Mouse (Mus musculus) spleen, postnatal 10 days (tissue): ENCODE data around the gene Ireb2.
"Not testable (repeated sequence)": the region's sequence is repeated elsewhere in the genome, so short reads cannot be mapped to it uniquely, and the experiment has no call there.

ENCODE experiments used
- DNase-seq, 2 experiments: peaks; one replicate each; pipeline ENCODE4 v3.0.0; 2021 to 2022; ENCODE audit warnings: low spot score in 2 of 2

Gene Ireb2

GRCm38 (mm10) chr9:54897097-54897496 lies 33.5 kb downstream of the Ireb2 start:
- no peak for DNase-seq

DNA sequence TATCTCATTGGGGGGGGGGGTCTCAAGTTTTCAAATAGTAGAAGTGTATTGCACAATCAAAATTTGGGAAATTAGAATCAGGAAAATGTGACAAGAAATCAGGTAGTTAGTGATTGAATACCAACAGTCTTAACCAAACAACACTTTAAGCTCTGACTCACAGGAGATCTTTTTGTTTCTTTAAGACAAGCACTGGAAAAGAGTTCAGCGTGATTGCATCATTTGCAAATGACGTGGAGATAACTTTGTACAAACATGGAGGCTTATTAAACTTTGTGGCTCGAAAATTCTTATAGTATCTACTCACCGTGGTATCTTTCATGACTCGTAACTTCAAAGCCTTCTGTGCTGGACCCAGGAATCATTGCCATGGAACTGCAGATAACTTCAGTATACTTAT lies 45.9 kb downstream of the Ireb2 start:
- DNase-seq, result no peak

DNA sequence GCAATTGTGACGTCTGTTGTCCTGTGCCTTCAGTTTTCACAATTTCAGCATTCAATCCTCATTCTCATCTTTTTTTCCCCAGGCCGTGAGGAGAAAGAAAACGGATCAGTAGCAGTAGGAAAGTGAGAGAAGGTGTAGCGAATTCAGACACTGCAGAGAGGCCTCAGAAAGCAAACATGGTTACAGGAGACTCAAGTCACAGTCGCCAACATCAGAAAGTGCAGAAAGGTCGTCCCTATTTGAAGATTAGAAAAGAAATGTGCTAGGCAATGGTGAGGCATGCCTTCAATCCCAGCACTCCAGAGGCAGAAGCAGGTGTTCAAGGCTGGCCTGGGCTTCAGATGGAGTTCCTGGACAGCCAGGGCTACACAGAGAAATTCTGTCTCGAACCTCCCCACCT lies 52.0 kb downstream of the Ireb2 start:
- no peak for DNase-seq

- DNase-seq, result no peak
These were observed 52.8 kb downstream of the Ireb2 start for GRCm38 (mm10) chr9:54916401-54916800.

DNA sequence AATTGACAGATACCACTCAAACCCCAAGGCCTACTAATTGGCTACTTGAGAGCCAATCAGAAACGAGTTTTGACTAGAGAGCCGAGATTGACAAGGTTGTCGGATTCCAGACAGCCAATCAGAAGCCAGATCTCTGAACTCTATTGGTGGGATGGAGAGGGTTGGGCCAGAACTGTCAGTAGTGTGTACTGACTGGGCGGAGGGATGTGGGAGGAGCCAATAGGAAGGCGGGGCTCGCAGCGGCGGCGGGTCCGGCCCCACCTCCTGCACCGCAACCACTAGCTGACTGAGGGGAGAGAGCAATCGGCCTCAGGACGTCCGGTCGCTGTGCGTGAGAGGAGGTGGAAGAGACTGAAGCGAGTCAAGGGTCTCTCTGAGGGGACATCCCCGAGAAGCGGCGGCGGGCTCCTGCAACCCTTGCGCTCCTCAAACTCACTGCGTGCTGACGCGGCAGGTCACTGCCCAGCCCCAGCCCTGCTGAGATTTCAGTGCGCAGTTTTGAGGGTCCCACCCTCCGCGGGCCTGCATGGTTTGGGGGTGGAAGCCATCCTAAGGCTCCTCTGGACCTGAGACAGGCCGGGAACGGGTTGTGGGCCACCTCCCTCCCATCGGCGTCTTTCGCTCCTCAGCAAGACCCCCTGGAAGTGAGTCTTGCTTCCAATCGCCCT lies 53.6 kb downstream of the Ireb2 start, which contains the start of gene Hykk:
Hykk (plus strand) TSS at position 274 of the 668 bp plus-strand sequence.
- peak; percentile 26 to 84 for DNase-seq

DNA sequence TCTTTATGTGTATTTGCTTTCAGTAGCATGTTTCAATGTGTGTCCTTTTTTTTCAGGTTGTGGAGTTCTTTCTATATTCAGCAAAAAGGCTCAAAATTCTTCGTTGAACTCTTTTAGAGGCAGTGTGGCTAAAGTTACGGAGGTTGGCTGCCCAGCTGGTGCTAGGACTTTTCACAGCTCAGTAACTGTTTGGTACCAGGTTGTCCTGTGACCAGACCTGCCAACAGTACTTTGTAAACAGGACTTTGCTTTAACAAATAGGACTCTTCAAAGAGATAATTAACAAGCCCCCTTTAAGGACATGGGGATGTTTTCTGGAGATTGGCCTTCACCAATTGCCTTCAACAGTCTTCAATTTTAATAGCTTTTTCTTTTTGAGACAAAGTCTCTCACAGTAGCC lies 54.6 kb downstream of the Ireb2 start:
- DNase-seq, result no peak

DNA sequence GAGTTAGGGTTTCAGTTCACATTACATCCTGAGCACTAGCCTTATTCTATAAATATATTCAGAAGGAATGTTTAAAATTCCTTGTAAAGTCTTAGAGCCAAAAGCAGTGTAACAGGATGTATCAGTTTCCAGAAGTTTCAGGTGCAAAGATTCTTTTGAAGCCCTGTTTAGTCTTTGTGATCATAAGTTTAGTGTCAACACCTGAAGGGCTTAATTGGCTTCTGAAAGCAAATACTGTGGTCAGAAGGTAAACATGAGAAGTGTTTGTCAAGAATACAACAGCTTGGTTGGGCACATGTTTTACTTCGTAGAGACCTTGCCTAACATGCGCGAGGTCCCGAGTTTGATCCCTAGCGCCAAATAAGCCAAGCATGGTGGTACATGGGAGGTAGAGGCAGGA lies 55.2 kb downstream of the Ireb2 start:
- DNase-seq, result no peak

- DNase-seq, result no peak
These were observed 56.4 kb downstream of the Ireb2 start for GRCm38 (mm10) chr9:54919946-54920345.

GRCm38 (mm10) chr9:54930741-54931140 lies 67.2 kb downstream of the Ireb2 start:
- no peak for DNase-seq

GRCm38 (mm10) chr9:54931765-54932164 lies 68.2 kb downstream of the Ireb2 start:
- no peak for DNase-seq

DNA sequence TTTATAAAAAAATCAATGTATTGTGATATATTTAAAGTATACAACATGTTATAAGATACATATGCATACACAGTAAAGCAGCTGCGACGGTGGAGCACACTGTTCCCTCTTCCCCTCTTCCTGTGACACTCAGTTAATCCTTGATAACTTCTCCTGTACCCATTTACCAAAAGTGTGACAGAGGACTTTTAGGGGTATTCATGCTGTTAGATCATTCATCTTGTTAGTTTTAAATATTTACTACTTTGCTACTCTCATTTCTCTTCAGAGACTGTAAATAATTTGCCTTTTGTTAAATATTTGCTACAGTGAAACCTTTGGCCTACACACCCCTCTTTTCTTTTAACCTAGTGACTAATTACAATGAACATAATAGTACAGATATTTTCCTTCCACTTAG lies 68.8 kb downstream of the Ireb2 start:
- DNase-seq, result no peak

DNA sequence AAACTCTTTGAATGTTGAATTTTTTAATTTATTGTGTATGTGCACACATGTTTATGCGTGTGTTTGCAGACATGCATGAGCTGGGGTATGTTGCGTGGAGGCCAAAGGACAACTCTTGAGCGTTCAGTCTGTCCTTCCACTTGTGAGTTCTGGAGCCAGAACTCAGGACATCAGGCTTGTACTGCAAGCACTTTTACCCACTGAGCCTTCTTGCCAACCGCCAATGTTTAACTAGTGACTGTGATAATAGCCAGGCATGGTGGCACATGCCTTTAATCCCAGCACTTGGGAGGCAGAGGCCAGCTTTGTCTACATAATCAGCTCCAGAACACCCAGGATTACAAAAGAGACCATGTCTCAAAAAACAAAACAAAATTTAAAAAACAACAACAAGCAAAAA lies 78.5 kb downstream of the Ireb2 start:
- DNase-seq, result no peak

- DNase-seq, result no peak
These were observed 80.9 kb downstream of the Ireb2 start for GRCm38 (mm10) chr9:54944467-54944866.

DNA sequence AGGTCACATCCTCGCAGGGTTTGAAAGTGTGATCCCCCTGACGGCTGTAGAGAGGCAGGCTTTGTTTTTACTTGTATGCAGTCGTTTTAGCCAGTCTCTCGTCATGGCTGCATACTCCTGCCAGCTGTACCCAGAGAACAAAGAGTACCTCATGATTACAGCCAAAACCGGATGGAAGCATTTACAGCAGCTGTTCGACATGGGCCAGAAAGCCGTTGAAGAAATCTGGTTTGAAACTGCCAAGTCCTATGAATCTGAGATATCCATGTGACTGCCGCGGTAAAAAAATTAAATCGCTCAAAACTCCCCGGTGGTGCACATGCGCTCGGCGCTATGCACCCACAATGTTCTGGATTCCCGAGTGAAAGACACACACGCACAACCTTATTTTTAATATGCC lies 82.7 kb downstream of the Ireb2 start:
- no peak for DNase-seq

- DNase-seq, result no peak
These were observed 85.9 kb downstream of the Ireb2 start for GRCm38 (mm10) chr9:54949465-54949864.

- DNase-seq, result not testable (repeated sequence)
These were observed 86.6 kb downstream of the Ireb2 start for GRCm38 (mm10) chr9:54950162-54950561.

DNA sequence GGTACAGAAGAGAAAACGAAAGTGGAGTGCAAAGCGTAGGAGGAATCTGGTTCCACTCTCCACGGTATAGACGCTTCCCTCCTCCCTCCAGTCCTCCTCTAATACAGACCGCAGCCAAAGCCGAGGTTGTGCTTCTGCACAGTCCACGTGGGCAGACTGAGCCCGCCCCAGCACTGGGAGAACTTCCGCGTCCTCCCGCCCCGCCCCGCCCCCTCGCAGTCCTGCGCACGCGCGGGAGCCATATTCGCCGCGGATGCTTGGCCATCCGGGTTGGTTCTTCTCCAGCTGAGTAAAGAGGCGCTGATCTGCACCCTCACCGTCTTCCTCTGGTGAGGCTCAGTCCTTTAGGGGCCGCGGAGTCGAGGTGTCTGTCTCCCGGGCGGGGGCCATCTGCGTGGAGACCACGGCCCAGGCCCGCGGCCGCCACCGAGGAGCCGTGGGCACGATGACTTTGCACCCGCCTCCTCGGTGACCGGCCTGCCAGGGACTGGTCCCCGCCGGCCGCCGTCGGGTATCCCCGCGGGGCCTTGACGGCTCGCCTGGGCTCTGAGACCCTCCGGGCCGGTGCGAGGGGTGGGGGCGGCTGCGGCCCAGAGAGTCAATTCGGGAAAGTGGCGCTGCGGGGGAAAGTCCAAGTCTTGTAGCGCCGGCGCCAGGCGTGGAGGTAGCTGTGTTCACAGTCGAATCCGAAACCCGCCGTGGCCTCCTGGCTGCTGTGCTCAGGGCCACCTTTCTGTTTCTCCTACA lies 87.2 kb downstream of the Ireb2 start, which contains the start of the genes Psma4 and AY074887:
Psma4 (plus strand) TSS at position 216 of the 747 bp plus-strand sequence.
AY074887 (minus strand) TSS at position 424 of the 747 bp plus-strand sequence.
- peak; percentile 91 to 93 for DNase-seq

DNA sequence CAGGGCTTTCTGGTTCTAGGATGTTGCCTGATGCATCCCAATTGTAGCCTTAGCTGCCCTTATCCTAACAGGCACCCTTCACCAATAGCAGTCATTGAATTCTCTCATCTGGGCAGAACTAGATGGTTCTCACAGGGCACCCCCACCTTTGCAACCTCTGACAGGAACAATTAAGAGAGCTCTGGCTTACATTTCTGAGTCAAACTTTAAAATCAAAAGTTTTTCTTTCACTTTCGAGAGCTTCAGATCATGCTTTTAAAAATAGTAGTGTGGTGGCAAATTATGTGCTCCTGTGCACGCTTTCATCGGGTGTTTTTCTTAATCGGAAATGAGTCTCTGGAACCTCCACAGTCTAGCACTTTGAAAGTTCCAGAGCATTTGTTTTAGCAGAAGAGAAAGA lies 97.5 kb downstream of the Ireb2 start:
- no peak for DNase-seq
